Mouse (Mus musculus) lung, postnatal 14 days (tissue): ENCODE results near the gene Olfr1418.

Experiments used
- DNase-seq: peaks from one replicate; pipeline ENCODE4 v3.0.0; 2021

Gene Olfr1418

DNA sequence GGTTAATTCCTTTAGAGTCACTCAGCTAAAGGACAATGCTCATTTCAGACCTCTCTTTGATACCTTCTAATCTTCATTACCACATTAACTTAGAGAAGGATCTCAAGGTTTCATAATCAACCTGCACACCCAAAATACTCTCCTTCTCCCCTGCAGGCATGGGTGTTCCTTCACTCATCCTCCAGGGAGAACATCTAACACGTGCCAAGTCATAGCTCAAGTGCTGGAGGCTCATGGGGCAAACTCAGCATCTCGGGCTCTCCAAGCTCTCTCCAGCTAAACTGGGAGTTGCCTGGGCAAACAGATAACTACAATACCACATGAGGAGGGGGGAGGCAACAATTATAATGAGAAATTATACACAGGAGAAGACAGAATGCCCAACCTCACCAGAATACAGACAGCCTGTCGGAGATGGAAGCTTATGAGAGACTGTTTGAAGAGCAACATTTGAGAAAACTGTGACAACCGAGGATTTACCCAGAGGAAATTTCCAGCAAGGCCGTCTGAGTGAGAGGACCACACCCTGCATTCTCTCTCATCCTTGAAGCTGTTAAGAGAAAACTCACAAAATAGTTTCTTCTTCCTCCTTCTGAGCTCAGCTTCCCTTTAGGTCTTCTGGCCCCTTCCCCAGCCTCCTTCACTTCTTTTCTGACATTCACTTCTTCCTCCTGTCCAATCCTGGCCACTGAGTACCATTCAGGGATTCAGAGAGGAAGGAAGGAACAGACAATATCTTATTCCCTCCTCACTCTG is 50.7 kb downstream of the Olfr1418 start:
- no peak for DNase-seq

GRCm38 (mm10) chr19:11808452-11808851 is 52.4 kb downstream of the Olfr1418 start:
- no peak for DNase-seq

- DNase-seq = no peak
Observed at GRCm38 (mm10) chr19:11807822-11808221, 53.0 kb downstream of the Olfr1418 start.

- DNase-seq = no peak
Observed at GRCm38 (mm10) chr19:11807251-11807650, 53.6 kb downstream of the Olfr1418 start.

- DNase-seq = peak; percentile 39
Observed at GRCm38 (mm10) chr19:11804423-11804822, 56.4 kb downstream of the Olfr1418 start.
